Mouse (Mus musculus): ENCODE results near the gene Dscaml1. TPM values are rescaled to one million over a fixed set of nuclear protein-coding genes. Genes with fewer than 3 reads are reported as not detected.

The Dscaml1 gene
- polyA plus RNA-seq, 1 experiment from 2014 or later: 0.07 TPM

DNA sequence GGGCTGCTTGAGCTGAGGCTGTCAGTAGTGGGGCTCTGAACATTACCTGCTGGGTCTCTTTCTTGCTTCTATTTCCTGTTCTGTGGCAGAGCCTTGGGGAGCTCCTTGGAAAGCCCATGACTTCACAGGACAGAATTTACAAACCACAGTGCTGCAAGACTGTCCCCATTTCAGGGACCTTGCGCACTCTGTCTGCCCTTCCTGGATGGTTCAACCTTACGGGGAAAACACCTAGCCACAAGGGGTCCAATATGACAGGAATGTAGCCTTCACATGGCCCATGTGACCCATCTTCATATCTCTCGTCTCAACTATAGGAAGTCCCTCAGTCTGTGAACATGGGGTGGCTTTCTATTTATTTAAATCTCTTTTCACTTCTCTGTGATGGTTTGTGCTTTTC, 68.5 kb downstream of the Dscaml1 start:
- ATAC-seq (ENCODE audit: extremely low read depth, insufficient number of reproducible peaks, low FRiP score, low TSS enrichment): no peak
- H3K36me3 ChIP-seq: no peaks in the 10 kb centered on the region
- no peaks in the 10 kb centered on the region for H3K27me3 ChIP-seq (replicated peaks)
- H3K27ac ChIP-seq (replicated peaks): no peak overlapping the region
- H3K4me3 ChIP-seq: no peak overlapping the region
- H3K9ac ChIP-seq: no peak overlapping the region
- H3K9me3 ChIP-seq: no peaks in the 10 kb centered on the region
- H3K4me1 ChIP-seq: peaks cover 9% of the 10 kb centered on the region; the same call in 1 of the 2 replicates
- H3K4me2 ChIP-seq: no peak overlapping the region
- 83% methylated on average over 3 of the region's 3 CpGs for WGBS

DNA sequence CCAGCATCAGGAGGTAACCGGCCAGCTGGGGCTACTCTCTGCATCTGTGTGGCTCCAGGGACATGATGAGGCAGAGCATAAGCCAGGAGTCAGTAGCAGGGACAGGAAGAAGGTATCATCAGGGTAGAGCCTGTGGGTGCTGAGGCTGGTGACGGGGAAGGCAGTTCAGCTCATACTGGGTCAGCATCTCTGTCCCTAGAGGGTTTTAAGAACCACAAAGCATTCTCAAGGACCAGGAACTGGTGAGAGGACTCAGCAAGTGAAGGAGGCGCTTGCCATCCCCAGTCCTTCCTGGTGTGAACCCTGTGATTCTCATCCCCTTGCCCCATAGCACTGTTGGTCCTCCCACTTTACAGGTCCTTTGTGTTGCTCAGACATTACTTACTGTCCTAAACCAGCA, 69.9 kb downstream of the Dscaml1 start:
- 81% methylated on average over 3 of the region's 3 CpGs for WGBS
- ATAC-seq (ENCODE audit: extremely low read depth, insufficient number of reproducible peaks, low FRiP score, low TSS enrichment): no peak
- H3K4me3 ChIP-seq: no peak overlapping the region
- H3K4me1 ChIP-seq: peaks cover 11% of the 10 kb centered on the region
- 0 out of 2 replicates have a peak, but pooled peaks cover 4% of the 10 kb centered on the region for H3K27me3 ChIP-seq (replicated peaks)
- no peaks in the 10 kb centered on the region for H3K9me3 ChIP-seq
- no peak overlapping the region for H3K9ac ChIP-seq
- no peak overlapping the region for H3K27ac ChIP-seq (replicated peaks)
- H3K36me3 ChIP-seq: no peaks in the 10 kb centered on the region
- no peak overlapping the region for H3K4me2 ChIP-seq

DNA sequence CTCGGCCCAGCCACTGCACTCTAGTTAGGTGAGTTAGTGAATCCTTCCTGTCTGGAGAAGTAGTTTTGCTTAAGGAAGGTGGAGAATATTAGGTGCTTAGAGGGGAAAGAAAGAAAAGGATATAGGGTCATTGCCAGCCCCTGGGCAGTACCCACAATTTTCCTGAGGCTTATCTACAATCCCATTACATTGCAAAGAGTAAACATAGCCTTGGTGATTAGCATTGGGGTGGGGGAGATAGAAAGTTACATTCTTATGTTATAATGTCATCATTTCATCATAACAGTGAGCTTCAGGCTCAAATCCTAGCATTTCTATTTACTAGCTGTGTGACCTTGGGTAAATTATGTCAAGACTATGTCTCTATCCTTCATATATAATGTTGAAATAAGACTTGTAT, 70.5 kb downstream of the Dscaml1 start:
- ATAC-seq (ENCODE audit: extremely low read depth, insufficient number of reproducible peaks, low FRiP score, low TSS enrichment): no peak
- WGBS: 62% methylated on average over 1 of the region's 1 CpGs
- H3K9me3 ChIP-seq: no peaks in the 10 kb centered on the region
- H3K27me3 ChIP-seq (replicated peaks): 0 out of 2 replicates have a peak, but pooled peaks cover 4% of the 10 kb centered on the region
- no peak overlapping the region for H3K4me2 ChIP-seq
- H3K9ac ChIP-seq: no peak overlapping the region
- H3K4me1 ChIP-seq: peaks cover 17% of the 10 kb centered on the region
- H3K36me3 ChIP-seq: no peaks in the 10 kb centered on the region
- H3K27ac ChIP-seq (replicated peaks): no peak overlapping the region
- no peak overlapping the region for H3K4me3 ChIP-seq

DNA sequence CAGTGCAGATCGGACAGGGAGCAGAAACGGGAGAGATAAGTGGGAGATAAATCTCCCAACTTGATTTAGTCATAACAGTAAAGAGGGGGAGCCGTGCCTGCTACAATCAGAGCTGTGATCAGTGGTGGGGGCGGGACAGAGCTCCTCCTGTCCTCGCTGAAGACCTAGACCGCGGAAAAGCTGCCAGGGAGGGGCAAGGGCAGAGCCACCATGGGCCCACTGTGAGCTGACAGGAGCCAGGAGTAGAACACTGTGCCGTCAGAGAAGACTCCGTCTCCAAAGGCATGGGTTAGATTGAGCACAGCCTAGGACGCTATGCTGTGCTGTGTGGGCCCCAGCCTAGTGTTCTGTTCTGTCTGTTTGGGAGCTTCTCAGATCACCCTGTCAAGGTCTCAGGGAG, 72.8 kb downstream of the Dscaml1 start:
- Histone ChIP-seq H3K27me3 (replicated peaks) (0 out of 2 replicates have a peak, but pooled peaks cover 4% of the 10 kb centered on the region), H3K4me3 (no peak overlapping the region), H3K9ac (no peak overlapping the region), H3K36me3 (no peaks in the 10 kb centered on the region), H3K9me3 (no peaks in the 10 kb centered on the region), H3K27ac (replicated peaks) (no peak overlapping the region), H3K4me1 (peaks cover 26% of the 10 kb centered on the region), H3K4me2 (no peak overlapping the region)
- WGBS: 41% methylated on average over 10 of the region's 10 CpGs
- ATAC-seq (ENCODE audit: extremely low read depth, insufficient number of reproducible peaks, low FRiP score, low TSS enrichment): no peak

DNA sequence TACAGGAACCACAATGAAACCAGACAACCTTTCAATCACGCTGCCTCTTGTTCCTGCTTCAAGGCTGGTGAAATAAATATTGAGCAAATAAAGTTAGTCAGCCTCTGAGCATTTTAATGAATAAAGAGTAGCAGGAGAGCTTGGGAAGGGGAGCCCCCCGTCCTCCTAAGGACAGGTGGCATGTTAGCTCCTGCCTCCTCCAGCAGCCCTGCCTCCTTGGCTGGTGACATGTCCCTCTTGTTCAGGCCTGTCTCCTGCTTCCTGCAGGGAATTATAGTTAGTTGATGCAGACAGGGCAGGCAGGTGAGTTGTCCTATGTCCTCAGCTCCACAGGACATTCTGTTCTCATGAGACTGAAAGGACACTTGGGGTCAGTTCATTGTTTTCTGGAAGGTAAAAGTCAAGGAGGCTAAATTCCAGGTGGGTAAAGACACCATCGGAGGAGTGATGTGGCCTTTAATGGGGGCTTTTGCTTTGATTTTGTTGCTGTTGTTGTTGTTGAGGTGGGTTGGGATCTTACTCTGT, 73.7 kb downstream of the Dscaml1 start:
- no peak for ATAC-seq (ENCODE audit: extremely low read depth, insufficient number of reproducible peaks, low FRiP score, low TSS enrichment)
- no peak overlapping the region for H3K27ac ChIP-seq (replicated peaks)

DNA sequence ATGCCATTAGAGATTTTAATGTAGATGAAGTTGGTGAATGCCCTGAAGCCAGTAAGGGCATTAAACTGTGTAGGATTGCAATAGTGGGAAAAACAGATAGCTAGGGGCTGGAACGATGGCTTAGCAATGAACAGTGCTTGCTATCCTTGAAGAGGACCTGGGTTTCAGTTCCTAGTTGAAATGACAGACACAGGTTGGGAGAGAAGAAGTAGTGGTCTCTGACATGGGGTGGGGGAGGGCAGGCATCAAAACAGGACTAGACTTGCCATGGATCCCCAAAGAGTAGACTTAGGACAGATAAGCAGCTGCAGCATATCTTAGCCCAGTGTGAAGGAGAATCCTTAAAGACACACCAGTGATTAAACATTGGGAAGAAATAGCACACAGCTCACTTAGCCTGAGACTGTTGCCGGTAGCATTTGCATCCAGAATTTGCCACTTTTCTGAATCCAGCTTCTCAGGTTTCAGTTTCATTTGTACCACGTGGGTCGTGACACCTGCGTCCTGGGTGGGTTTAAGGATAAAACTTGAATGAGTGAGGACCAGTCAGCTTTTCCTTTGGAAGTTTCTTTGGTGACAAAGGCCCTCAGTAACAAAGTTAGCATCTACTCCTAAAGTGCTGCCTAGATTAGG, 75.0 kb downstream of the Dscaml1 start:
- H3K4me2 ChIP-seq: no peak overlapping the region
- H3K4me1 ChIP-seq: peaks cover 46% of the 10 kb centered on the region
- 74% methylated on average over 5 of the region's 5 CpGs for WGBS
- H3K27me3 ChIP-seq (replicated peaks): 0 out of 2 replicates have a peak, but pooled peaks cover 4% of the 10 kb centered on the region
- H3K4me3 ChIP-seq: no peak overlapping the region
- H3K9me3 ChIP-seq: no peaks in the 10 kb centered on the region
- H3K9ac ChIP-seq: no peak overlapping the region
- ATAC-seq (ENCODE audit: extremely low read depth, insufficient number of reproducible peaks, low FRiP score, low TSS enrichment): no peak
- H3K36me3 ChIP-seq: no peaks in the 10 kb centered on the region
- H3K27ac ChIP-seq (replicated peaks): no peak overlapping the region

More for the DNA sequence above, 73.7 kb downstream of the Dscaml1 start:
- Histone ChIP-seq H3K4me1 (peaks cover 35% of the 10 kb centered on the region), H3K9me3 (no peaks in the 10 kb centered on the region), H3K4me3 (no peak overlapping the region), H3K27me3 (replicated peaks) (0 out of 2 replicates have a peak, but pooled peaks cover 4% of the 10 kb centered on the region), H3K4me2 (no peak overlapping the region), H3K36me3 (no peaks in the 10 kb centered on the region), H3K9ac (no peak overlapping the region)
- WGBS: 81% methylated on average over 3 of the region's 3 CpGs

DNA sequence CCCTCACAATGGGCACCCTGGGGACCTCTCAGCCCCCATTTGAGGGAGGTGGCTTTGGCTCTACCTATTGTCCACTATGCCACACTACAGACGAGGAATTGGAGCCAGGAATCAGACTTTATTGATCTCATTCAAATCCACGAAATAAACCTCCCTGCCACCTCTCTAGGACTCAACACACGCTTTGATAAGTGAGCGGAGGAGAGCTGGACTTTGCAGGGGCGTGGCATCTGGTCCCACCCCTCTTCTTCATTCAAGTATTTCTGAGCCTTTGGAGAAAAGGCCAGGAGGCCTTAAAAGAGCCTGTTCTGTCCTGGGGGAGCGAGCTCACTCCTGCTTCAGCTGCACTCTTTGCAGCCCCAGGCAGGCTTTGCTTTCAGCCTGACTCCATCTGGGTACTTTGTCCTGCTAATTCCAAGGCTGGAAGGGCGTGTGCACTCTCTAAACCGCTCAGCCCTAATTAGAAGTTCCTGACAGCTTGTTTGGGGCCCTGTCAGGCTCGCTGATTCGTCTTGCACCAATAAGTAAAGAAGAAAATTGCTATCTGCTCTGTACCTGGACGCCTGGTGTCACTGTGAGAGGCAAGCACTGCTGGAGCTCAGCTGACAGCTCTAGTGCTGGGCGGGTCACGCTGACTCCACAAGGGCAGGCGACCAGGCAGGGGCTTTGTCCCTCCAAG, 75.7 kb downstream of the Dscaml1 start:
- H3K27ac ChIP-seq (replicated peaks): peak overlapping the region; percentile 29; the same call in 1 of the 2 replicates
- peaks cover 49% of the 10 kb centered on the region for H3K4me1 ChIP-seq
- H3K4me2 ChIP-seq: 0 out of 2 replicates have a peak overlapping the region, but pooled peaks have one; percentile 9
- 24% methylated on average over 14 of the region's 14 CpGs for WGBS
- H3K9me3 ChIP-seq: no peaks in the 10 kb centered on the region
- 0 out of 2 replicates have a peak, but pooled peaks cover 4% of the 10 kb centered on the region for H3K27me3 ChIP-seq (replicated peaks)
- ATAC-seq (ENCODE audit: extremely low read depth, insufficient number of reproducible peaks, low FRiP score, low TSS enrichment): no peak
- H3K4me3 ChIP-seq: no peak overlapping the region
- H3K36me3 ChIP-seq: no peaks in the 10 kb centered on the region
- H3K9ac ChIP-seq: peak overlapping the region; percentile 37; the same call in 1 of the 2 replicates

DNA sequence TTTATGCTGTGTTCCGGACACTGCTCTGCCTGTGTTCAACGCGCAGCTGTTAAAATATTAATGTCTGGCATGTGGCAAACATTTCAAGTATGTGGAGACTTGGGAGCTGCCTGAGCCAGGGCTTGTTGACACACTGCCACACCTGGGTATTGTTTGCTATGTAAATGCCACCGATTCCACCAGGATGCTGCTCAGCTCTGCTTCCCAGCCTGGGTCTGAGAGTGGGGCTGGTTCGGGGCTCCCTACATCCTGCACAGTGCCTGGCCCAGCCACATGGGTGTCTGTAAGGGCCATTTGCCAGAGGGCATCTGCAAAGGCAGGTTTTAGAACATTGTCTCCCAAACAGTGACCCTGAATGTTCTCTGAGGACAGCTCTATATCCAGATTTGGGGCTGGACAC, 78.5 kb downstream of the Dscaml1 start:
- no peak overlapping the region for H3K4me3 ChIP-seq
- ATAC-seq (ENCODE audit: extremely low read depth, insufficient number of reproducible peaks, low FRiP score, low TSS enrichment): no peak
- H3K4me1 ChIP-seq: peaks cover 53% of the 10 kb centered on the region
- peak overlapping the region; percentile 75 for H3K27ac ChIP-seq (replicated peaks)
- H3K36me3 ChIP-seq: no peaks in the 10 kb centered on the region
- WGBS: 30% methylated on average over 5 of the region's 5 CpGs
- no peak overlapping the region for H3K4me2 ChIP-seq
- H3K9me3 ChIP-seq: no peaks in the 10 kb centered on the region
- H3K9ac ChIP-seq: no peak overlapping the region
- 0 out of 2 replicates have a peak, but pooled peaks cover 4% of the 10 kb centered on the region for H3K27me3 ChIP-seq (replicated peaks)

DNA sequence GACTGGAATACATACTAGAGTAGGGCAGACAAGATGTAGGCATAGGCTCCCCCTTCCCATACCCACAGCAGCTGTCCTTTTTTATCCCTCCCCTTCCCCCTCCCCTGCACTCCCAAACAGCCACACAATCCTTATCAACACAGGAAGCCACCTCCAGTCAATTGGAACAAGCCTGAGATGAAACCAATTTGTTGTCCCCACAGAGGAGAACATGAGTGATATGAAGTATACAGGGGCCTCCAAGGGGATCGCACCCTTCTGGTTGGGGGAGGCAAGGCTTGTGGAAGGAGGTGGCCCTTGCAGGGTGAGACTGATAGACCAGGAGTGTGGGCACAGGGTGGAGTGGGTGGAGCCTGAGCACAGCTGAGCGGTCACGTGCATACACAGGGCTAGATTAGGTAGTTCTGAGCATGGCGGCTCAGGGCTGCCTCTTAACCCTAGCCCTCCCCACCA, 79.1 kb downstream of the Dscaml1 start:
- 10% methylated on average over 4 of the region's 4 CpGs for WGBS
- H3K4me1 ChIP-seq: peaks cover 53% of the 10 kb centered on the region

DNA sequence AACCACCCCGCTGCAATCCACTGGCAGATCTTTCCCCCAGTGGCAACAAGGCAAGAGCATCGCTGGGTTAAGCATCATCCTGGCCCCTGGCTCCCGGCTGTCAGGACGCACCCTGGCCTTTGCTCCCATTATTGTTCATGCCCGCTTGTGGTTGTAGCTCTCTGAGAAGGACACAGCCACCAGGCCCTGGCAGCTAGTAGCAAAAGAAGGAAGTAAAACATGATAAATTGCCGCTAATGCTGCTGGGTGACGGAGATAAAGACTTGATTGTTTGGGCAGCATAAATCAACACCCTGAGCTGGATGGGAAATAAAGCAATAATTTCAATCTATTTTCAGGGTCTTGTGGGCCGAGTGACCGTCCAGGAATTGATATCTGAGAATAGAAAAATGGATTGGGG, 81.1 kb downstream of the Dscaml1 start:
- ATAC-seq (ENCODE audit: extremely low read depth, insufficient number of reproducible peaks, low FRiP score, low TSS enrichment): no peak
- no peak overlapping the region for H3K4me3 ChIP-seq
- no peak overlapping the region for H3K27ac ChIP-seq (replicated peaks)
- H3K36me3 ChIP-seq: no peaks in the 10 kb centered on the region
- H3K9me3 ChIP-seq: no peaks in the 10 kb centered on the region
- peaks cover 40% of the 10 kb centered on the region for H3K4me1 ChIP-seq
- H3K9ac ChIP-seq: no peak overlapping the region
- H3K27me3 ChIP-seq (replicated peaks): no peaks in the 10 kb centered on the region
- WGBS: 48% methylated on average over 9 of the region's 9 CpGs
- peak overlapping the region; percentile 10; the same call in 1 of the 2 replicates for H3K4me2 ChIP-seq

More for the DNA sequence above, 79.1 kb downstream of the Dscaml1 start:
- Histone ChIP-seq H3K4me3 (no peak overlapping the region), H3K9me3 (no peaks in the 10 kb centered on the region), H3K36me3 (no peaks in the 10 kb centered on the region), H3K9ac (no peak overlapping the region), H3K27ac (replicated peaks) (peak overlapping the region; percentile 75), H3K27me3 (replicated peaks) (0 out of 2 replicates have a peak, but pooled peaks cover 3% of the 10 kb centered on the region), H3K4me2 (peak overlapping the region; percentile 13; the same call in 1 of the 2 replicates)
- no peak for ATAC-seq (ENCODE audit: extremely low read depth, insufficient number of reproducible peaks, low FRiP score, low TSS enrichment)

DNA sequence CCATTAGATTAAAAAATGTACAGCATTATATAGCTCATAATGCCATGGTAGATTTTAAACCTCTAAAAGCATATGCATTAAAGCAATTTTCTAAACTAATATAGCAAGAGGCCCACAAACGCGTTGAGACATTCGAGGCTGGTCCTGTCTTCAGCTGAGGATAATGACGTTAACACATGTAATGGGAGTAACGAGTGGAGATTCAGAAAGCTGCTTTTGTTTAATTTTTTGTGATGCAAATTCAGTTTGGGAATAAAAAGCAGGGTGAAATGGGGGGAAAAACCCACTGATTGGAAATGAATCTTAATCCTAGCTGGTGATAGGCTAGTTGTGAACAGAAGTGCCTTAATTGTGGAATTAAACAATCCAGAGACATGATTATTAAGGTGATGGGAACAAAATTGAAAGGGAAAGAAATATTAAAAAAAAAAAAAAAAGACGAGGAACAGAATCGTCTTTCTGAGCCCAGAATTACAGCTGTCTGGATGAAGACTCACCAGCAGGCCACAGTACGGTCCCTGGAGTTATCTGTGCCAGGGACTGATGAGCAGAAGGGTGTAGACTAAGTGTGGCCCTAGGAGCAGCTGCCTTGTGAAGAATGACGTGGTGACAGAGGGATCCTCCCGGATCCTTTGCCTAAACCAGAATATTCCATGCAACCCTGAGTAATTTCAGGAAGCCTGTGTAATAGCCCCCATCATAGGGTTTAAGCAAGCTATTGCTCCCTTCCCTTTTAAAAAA, 84.5 kb downstream of the Dscaml1 start:
- no peaks in the 10 kb centered on the region for H3K36me3 ChIP-seq
- no peaks in the 10 kb centered on the region for H3K27me3 ChIP-seq (replicated peaks)
- no peak for ATAC-seq (ENCODE audit: extremely low read depth, insufficient number of reproducible peaks, low FRiP score, low TSS enrichment)
- H3K27ac ChIP-seq (replicated peaks): no peak overlapping the region
- H3K9me3 ChIP-seq: no peaks in the 10 kb centered on the region
- no peak overlapping the region for H3K9ac ChIP-seq
- H3K4me1 ChIP-seq: peaks cover 24% of the 10 kb centered on the region
- H3K4me2 ChIP-seq: no peak overlapping the region
- no peak overlapping the region for H3K4me3 ChIP-seq
- WGBS: 71% methylated on average over 10 of the region's 10 CpGs

Data from heart, embryonic 13.5 days (tissue).